Comparison of ENCODE assay signal across 9 mouse cellular contexts in genomic region chr6:97792104-97792503, GRCm38 (mm10). TPM values are rescaled to one million over a fixed set of nuclear protein-coding genes. Genes with fewer than 3 reads are reported as not detected.
A peak's percentile ranks its signal among the peaks of the same experiment; 100 is the strongest.
DNase-seq lines count a peak whose midpoint lies in the region; ATAC-seq and TF ChIP-seq lines count a peak whose summit lies in the region.
"Had no signal": no experiment of that assay in that cellular context is flagged by ENCODE, and none has a peak within 500 bp of the region (broad histone marks: within the 10 kb centered on the region; RNA-seq: fewer than 3 reads in every experiment).

No protein-coding gene starts in this region.

- H3K36me3 ChIP-seq in kidney, embryonic 16.5 days (ENCODE audit: insufficient read depth, low read length): no peaks in the 10 kb centered on the region
- H3K36me3 ChIP-seq in E14TG2a.4 (ENCODE audit: insufficient read depth, low read length): no peaks in the 10 kb centered on the region
- no peaks in the 10 kb centered on the region for H3K36me3 ChIP-seq in forebrain, embryonic 16.5 days (ENCODE audit: control insufficient read depth, insufficient read depth)
- H3K36me3 ChIP-seq: midbrain, embryonic 12.5 days had no signal

- no peaks in the 10 kb centered on the region for H3K27me3 ChIP-seq in cerebellum, adult 2 months (ENCODE audit: control insufficient read depth, insufficient read depth, low read length)
- no peaks in the 10 kb centered on the region for H3K27me3 ChIP-seq in kidney, embryonic 16.5 days (ENCODE audit: insufficient read depth, low read length)
- H3K27me3 ChIP-seq in E14TG2a.4 (ENCODE audit: insufficient read depth, low read length): no peaks in the 10 kb centered on the region
- H3K27me3 ChIP-seq in forebrain, embryonic 16.5 days (replicated peaks; ENCODE audit: control insufficient read depth, insufficient read depth, low read length): no peaks in the 10 kb centered on the region
- H3K27me3 ChIP-seq: midbrain, embryonic 12.5 days had no signal

- H3K4me1 ChIP-seq in cerebellum, adult 2 months (ENCODE audit: control insufficient read depth, insufficient read depth, low read length): no peaks in the 10 kb centered on the region
- no peaks in the 10 kb centered on the region for H3K4me1 ChIP-seq in kidney, embryonic 16.5 days (ENCODE audit: insufficient read depth, low read length)
- H3K4me1 ChIP-seq in E14TG2a.4 (replicated peaks; ENCODE audit: low read depth, low read length): no peaks in the 10 kb centered on the region
- no peaks in the 10 kb centered on the region for H3K4me1 ChIP-seq in embryonic fibroblast, embryonic 13.5 days (ENCODE audit: control insufficient read depth, insufficient read depth, low read length)
- no peaks in the 10 kb centered on the region for H3K4me1 ChIP-seq in forebrain, embryonic 16.5 days (replicated peaks; ENCODE audit: control insufficient read depth, insufficient read depth, low read length)
- H3K4me1 ChIP-seq: midbrain, embryonic 12.5 days had no signal

- ATAC-seq in kidney, embryonic 16.5 days (ENCODE audit: low FRiP score, low TSS enrichment): no peak
- no peak for ATAC-seq in forebrain, embryonic 16.5 days

- 54% methylated on average over 1 of the region's 1 CpGs for WGBS in cerebellum, adult 2 months
- WGBS in kidney, embryonic 16.5 days: 71% methylated on average over 1 of the region's 1 CpGs
- WGBS in forebrain, embryonic 16.5 days: 86% methylated on average over 1 of the region's 1 CpGs

- H3K4me3 ChIP-seq in cerebellum, adult 2 months (replicated peaks; ENCODE audit: insufficient read depth, low read depth, low read length): no peak overlapping the region
- H3K4me3 ChIP-seq in kidney, embryonic 16.5 days (ENCODE audit: low read length): no peak overlapping the region
- H3K4me3 ChIP-seq in E14TG2a.4 (replicated peaks; ENCODE audit: low read length): no peak overlapping the region
- no peak overlapping the region for H3K4me3 ChIP-seq in embryonic fibroblast, embryonic 13.5 days (ENCODE audit: insufficient read depth, low read length)
- H3K4me3 ChIP-seq in forebrain, embryonic 16.5 days (replicated peaks; ENCODE audit: low read length): no peak overlapping the region
- H3K4me3 ChIP-seq: midbrain, embryonic 12.5 days had no signal

- no peak for TF ChIP-seq POLR2A in cerebellum, adult 2 months (IDR thresholded peaks at IDR 0.05; ENCODE audit: borderline replicate concordance, insufficient read depth, low read length)
- no peak for TF ChIP-seq POLR2A in embryonic fibroblast, embryonic 13.5 days (IDR thresholded peaks at IDR 0.05; ENCODE audit: low read depth, low read length)

- peak; percentile 19; the same call in 1 of the 2 replicates for TF ChIP-seq CTCF in cerebellum, adult 2 months (IDR thresholded peaks at IDR 0.05; ENCODE audit: borderline replicate concordance, insufficient read depth, low read depth, low read length)
- peak; percentile 18; the same call in 1 of the 2 replicates for TF ChIP-seq CTCF in E14TG2a.4 (conservative IDR thresholded peaks at IDR 0.05; ENCODE audit: low read length)
- peak; percentile 31; the same call in 1 of the 2 replicates for TF ChIP-seq CTCF in embryonic fibroblast, embryonic 13.5 days (IDR thresholded peaks at IDR 0.05; ENCODE audit: borderline replicate concordance, insufficient read depth, low read length)

- H3K27ac ChIP-seq in cerebellum, adult 2 months (ENCODE audit: insufficient read depth, low read length): no peak overlapping the region
- no peak overlapping the region for H3K27ac ChIP-seq in kidney, embryonic 16.5 days (ENCODE audit: low read length)
- no peak overlapping the region for H3K27ac ChIP-seq in embryonic fibroblast, embryonic 13.5 days (ENCODE audit: insufficient read depth, low read length)
- H3K27ac ChIP-seq in forebrain, embryonic 16.5 days (ENCODE audit: low read length): no peak overlapping the region
- H3K27ac ChIP-seq: midbrain, embryonic 12.5 days had no signal

- H3K4me2 ChIP-seq in kidney, embryonic 16.5 days (replicated peaks; ENCODE audit: low read depth, low read length): no peak overlapping the region
- H3K4me2 ChIP-seq in forebrain, embryonic 16.5 days (ENCODE audit: low read length): no peak overlapping the region
- H3K4me2 ChIP-seq: midbrain, embryonic 12.5 days had no signal

- no peak overlapping the region for H3K9ac ChIP-seq in kidney, embryonic 16.5 days (replicated peaks; ENCODE audit: low read length)
- no peak overlapping the region for H3K9ac ChIP-seq in forebrain, embryonic 16.5 days (replicated peaks; ENCODE audit: low read depth, low read length)
- H3K9ac ChIP-seq: midbrain, embryonic 12.5 days had no signal

- no peaks in the 10 kb centered on the region for H3K9me3 ChIP-seq in kidney, embryonic 16.5 days (ENCODE audit: low read length)
- no peaks in the 10 kb centered on the region for H3K9me3 ChIP-seq in E14TG2a.4 (ENCODE audit: low read length)
- H3K9me3 ChIP-seq in forebrain, embryonic 16.5 days (ENCODE audit: control insufficient read depth, low read length): no peaks in the 10 kb centered on the region
- H3K9me3 ChIP-seq: midbrain, embryonic 12.5 days had no signal

- no peak for DNase-seq in cerebellum, adult 2 months
- no peak for DNase-seq in cerebellum, adult 9-10 months
- DNase-seq in kidney, postnatal 25 days: peak; percentile 42 to 50
- no peak for DNase-seq in neural tube, embryonic 10.5 days (ENCODE audit: extremely low spot score, low spot score)

RNA-seq across cellular contexts. Expression of gene Mitf, which starts 14.7 kb away (rescaled TPM):
- 9.5 and 10.2 TPM in 2 replicates for polyA plus RNA-seq in cerebellum, adult 2 months (2012; rRNA removed)
- 3.4 and 3.7 TPM in 2 replicates for polyA plus RNA-seq in kidney, embryonic 16.5 days (2015; fragmentation: Nextera tagmentation; extraction: Ambion mirVana)
- polyA plus RNA-seq in embryonic fibroblast, embryonic 13.5 days (2011; ENCODE audit: insufficient read length, low read depth, missing spikeins): 6.2 and 6.3 TPM in 2 replicates
- polyA plus RNA-seq in forebrain, embryonic 16.5 days (2015; fragmentation: Nextera tagmentation; extraction: Ambion mirVana): 0.62 and 0.84 TPM in 2 replicates

Comparison
In these comparisons a context has a peak if more than half of its experiments do, and no peak if none do; other contexts are left out.
1. DNase-seq: peak in kidney, postnatal 25 days (2 of 2); none in cerebellum, adult 2 months (0 of 2), cerebellum, adult 9-10 months (single experiment) and neural tube, embryonic 10.5 days (single experiment).
2. Peak in every context shown above with its lines, with median percentiles within 50 percentile points of each other: CTCF ChIP-seq.